Mouse (Mus musculus) liver, embryonic 16.5 days (tissue): ENCODE results near the gene Ndufc1. TPM values are rescaled to one million over a fixed set of nuclear protein-coding genes. Genes with fewer than 3 reads are reported as not detected.

ENCODE experiments used
- ATAC-seq: fragments of 200-750 bp; cut with Nextera tagmentation; 2 replicates; pipeline ENCODE4 v1.8.0; 2017; ENCODE audit warnings: low read depth, mild to moderate bottlenecking, moderate number of reproducible peaks, moderate library complexity
- H3K27ac ChIP-seq: fragments of 300-500 bp; sonication (generic); 2 replicates; pipeline ENCODE4 v1.5.1; 2014; ENCODE audit warnings: mild to moderate bottlenecking, low read length
- H3K27me3 ChIP-seq: fragments of 300-500 bp; sonication (generic); 2 replicates; pipeline ENCODE4 v1.6.1; 2014; ENCODE audit warnings: low read depth, low read length, mixed read lengths; ENCODE audit not compliant: control insufficient read depth, insufficient read depth
- H3K36me3 ChIP-seq: fragments of 300-500 bp; sonication (generic); 2 replicates; pipeline ENCODE4 v1.6.1; 2014; ENCODE audit warnings: mild to moderate bottlenecking; ENCODE audit not compliant: control insufficient read depth, insufficient read depth
- H3K4me1 ChIP-seq: fragments of 300-500 bp; sonication (generic); 2 replicates; pipeline ENCODE4 v1.6.1; 2014; ENCODE audit warnings: low read depth, low read length, mixed read lengths; ENCODE audit not compliant: control insufficient read depth
- H3K4me2 ChIP-seq: fragments of 300-500 bp; sonication (generic); 2 replicates; pipeline ENCODE4 v1.6.1; 2014; ENCODE audit warnings: low read depth, low read length, mixed read lengths
- H3K4me3 ChIP-seq: fragments of 300-500 bp; sonication (generic); 2 replicates; pipeline ENCODE4 v1.5.1; 2014; ENCODE audit warnings: low read depth, mild to moderate bottlenecking, low read length
- H3K9ac ChIP-seq: fragments of 300-500 bp; sonication (generic); 2 replicates; pipeline ENCODE4 v1.6.1; 2014; ENCODE audit warnings: low read depth, low read length
- H3K9me3 ChIP-seq: fragments of 300-500 bp; sonication (generic); replicated peaks from 2 replicates; pipeline ENCODE4 v1.6.1; 2016; ENCODE audit warnings: low read length; ENCODE audit not compliant: control insufficient read depth
- WGBS: fragments of 180-500 bp; shearing (Covaris S2); extraction: QIAGEN DNeasy Blood & Tissue Kit; methylation state at CpG from one replicate; pipeline ENCODE4 v1.1.7; 2014; ENCODE audit not compliant: insufficient replicate concordance; 5-methylcytosine and 5-hydroxymethylcytosine counted together
- polyA plus RNA-seq: library from polyadenylated mRNA; unstranded; fragments of >200 nt; fragmentation: Nextera tagmentation; extraction: Ambion mirVana; gene quantifications from 2 replicates; pipeline ENCODE4 v1.2.1, GENCODE M21; 2015

The Ndufc1 gene
- polyA plus RNA-seq, 1 experiment from 2014 or later: 397 TPM

GRCm38 (mm10) chr3:51400682-51401081 lies 8.1 kb downstream of the Ndufc1 start:
- Histone ChIP-seq H3K27me3 (peaks cover 14% of the 10 kb centered on the region), H3K4me3 (no peak overlapping the region), H3K36me3 (peaks cover 3% of the 10 kb centered on the region), H3K4me2 (no peak overlapping the region), H3K9ac (no peak overlapping the region), H3K9me3 (no peaks in the 10 kb centered on the region), H3K27ac (no peak overlapping the region), H3K4me1 (peaks cover 13% of the 10 kb centered on the region)
- no peak for ATAC-seq
- 69% methylated on average over 10 of the region's 10 CpGs for WGBS

- ATAC-seq: no peak
- 58% methylated on average over 4 of the region's 4 CpGs for WGBS
- Histone ChIP-seq H3K9ac (no peak overlapping the region), H3K27ac (no peak overlapping the region), H3K4me1 (peaks cover 13% of the 10 kb centered on the region), H3K36me3 (peaks cover 3% of the 10 kb centered on the region), H3K4me2 (no peak overlapping the region), H3K27me3 (peaks cover 18% of the 10 kb centered on the region), H3K4me3 (no peak overlapping the region), H3K9me3 (no peaks in the 10 kb centered on the region)
Observed at GRCm38 (mm10) chr3:51399531-51399930, 9.3 kb downstream of the Ndufc1 start.

- Histone ChIP-seq H3K27me3 (peaks cover 18% of the 10 kb centered on the region), H3K9me3 (no peaks in the 10 kb centered on the region), H3K4me3 (no peak overlapping the region), H3K4me2 (no peak overlapping the region), H3K4me1 (peaks cover 13% of the 10 kb centered on the region), H3K27ac (no peak overlapping the region), H3K9ac (no peak overlapping the region), H3K36me3 (peaks cover 3% of the 10 kb centered on the region; the same call in 1 of the 2 replicates)
- 25% methylated on average over 3 of the region's 3 CpGs for WGBS
- no peak for ATAC-seq
Observed at GRCm38 (mm10) chr3:51398667-51399066, 10.1 kb downstream of the Ndufc1 start.

GRCm38 (mm10) chr3:51397700-51398299 lies 11.0 kb downstream of the Ndufc1 start:
- H3K9ac ChIP-seq: no peak overlapping the region
- no peak overlapping the region for H3K4me3 ChIP-seq
- no peak overlapping the region for H3K4me2 ChIP-seq
- H3K27ac ChIP-seq: no peak overlapping the region
- ATAC-seq: no peak
- 64% methylated on average over 15 of the region's 15 CpGs for whole genome bisulfite sequencing
- no peaks in the 10 kb centered on the region for H3K36me3 ChIP-seq
- H3K4me1 ChIP-seq: peaks cover 13% of the 10 kb centered on the region
- peaks cover 18% of the 10 kb centered on the region for H3K27me3 ChIP-seq
- no peaks in the 10 kb centered on the region for H3K9me3 ChIP-seq

GRCm38 (mm10) chr3:51396219-51397068 lies 12.3 kb downstream of the Ndufc1 start, which contains the start of gene Mgarp:
Mgarp (minus strand) TSS chr3:51396738.
- no peak within 1 kb of the TSS for H3K27ac ChIP-seq
- peaks cover 18% of the 10 kb centered on the region for H3K27me3 ChIP-seq
- ATAC-seq: peak; percentile 92
- no peaks in the 10 kb centered on the region for H3K36me3 ChIP-seq
- H3K4me1 ChIP-seq: peaks cover 13% of the 10 kb centered on the region
- peak within 1 kb of the TSS; percentile 76 for H3K4me2 ChIP-seq
- no peaks in the 10 kb centered on the region for H3K9me3 ChIP-seq
- H3K9ac ChIP-seq: peak within 1 kb of the TSS; percentile 60
- WGBS: 2% methylated on average over 41 of the region's 41 CpGs
- H3K4me3 ChIP-seq: peak within 1 kb of the TSS; percentile 70

GRCm38 (mm10) chr3:51395461-51396145 lies 13.2 kb downstream of the Ndufc1 start:
- Histone ChIP-seq H3K9ac (no peak overlapping the region), H3K36me3 (no peaks in the 10 kb centered on the region)

GRCm38 (mm10) chr3:51394881-51395280 lies 13.9 kb downstream of the Ndufc1 start:
- Histone ChIP-seq H3K4me1 (peaks cover 15% of the 10 kb centered on the region), H3K4me2 (no peak overlapping the region), H3K36me3 (no peaks in the 10 kb centered on the region), H3K4me3 (no peak overlapping the region), H3K27me3 (peaks cover 18% of the 10 kb centered on the region), H3K27ac (no peak overlapping the region), H3K9me3 (no peaks in the 10 kb centered on the region), H3K9ac (no peak overlapping the region)
- 69% methylated on average over 3 of the region's 3 CpGs for WGBS
- no peak for ATAC-seq

More at GRCm38 (mm10) chr3:51395461-51396145, 13.2 kb downstream of the Ndufc1 start:
- 31% methylated on average over 19 of the region's 19 CpGs for WGBS
- no peak for ATAC-seq
- H3K27ac ChIP-seq: no peak overlapping the region
- H3K27me3 ChIP-seq: peaks cover 18% of the 10 kb centered on the region
- H3K4me2 ChIP-seq: peak overlapping the region; percentile 76
- H3K4me1 ChIP-seq: peaks cover 13% of the 10 kb centered on the region
- no peaks in the 10 kb centered on the region for H3K9me3 ChIP-seq
- peak overlapping the region; percentile 70; the same call in 1 of the 2 replicates for H3K4me3 ChIP-seq

GRCm38 (mm10) chr3:51393651-51394050 lies 15.1 kb downstream of the Ndufc1 start:
- Histone ChIP-seq H3K9ac (no peak overlapping the region), H3K4me2 (no peak overlapping the region), H3K4me3 (no peak overlapping the region), H3K36me3 (no peaks in the 10 kb centered on the region), H3K4me1 (peaks cover 27% of the 10 kb centered on the region), H3K27me3 (peaks cover 15% of the 10 kb centered on the region), H3K9me3 (no peaks in the 10 kb centered on the region), H3K27ac (no peak overlapping the region)
- 78% methylated on average over 2 of the region's 2 CpGs for WGBS
- ATAC-seq: no peak
